Mouse (Mus musculus) heart, adult 2 months (tissue): ENCODE measurements around the gene Shisa3.

Source experiments
- CTCF ChIP-seq: fragments of 200-600 bp; IDR thresholded peaks from 2 replicates; pipeline ENCODE4 v1.8.1; 2022; ENCODE audit warnings: antibody characterized with exemption, mild to moderate bottlenecking, moderate library complexity
- EP300 ChIP-seq: fragments of 200-500 bp; IDR thresholded peaks from 2 replicates; pipeline ENCODE4 v1.6.1; 2011; ENCODE audit warnings: low read depth, low read length, control low read depth; ENCODE audit not compliant: insufficient read depth
- POLR2A ChIP-seq: fragments of 200-500 bp; IDR thresholded peaks from 2 replicates; pipeline ENCODE4 v1.6.1; 2011; ENCODE audit warnings: mild to moderate bottlenecking, low read depth, low read length, control low read depth; ENCODE audit not compliant: insufficient read depth

GRCm38 (mm10) chr5:67595629-67596028 is 12.1 kb upstream of the Shisa3 start:
- TF ChIP-seq CTCF (no peak), POLR2A (no peak), EP300 (no peak)
